Mouse (Mus musculus): ENCODE data around the gene Tbc1d14. TPM values are rescaled to one million over a fixed set of nuclear protein-coding genes. Genes with fewer than 3 reads are reported as not detected.
A peak's percentile ranks its signal among the peaks of the same experiment; 100 is the strongest.

Gene Tbc1d14
- polyA plus RNA-seq, 1 experiment from 2014 or later, result 16.8 TPM

- ATAC-seq, result no peak
- H3K4me2 ChIP-seq (replicated peaks; ENCODE audit: low read depth), result no peak overlapping the region
- H3K27ac ChIP-seq (ENCODE audit: low read depth, low read length), result no peak overlapping the region
- no peak overlapping the region for H3K9ac ChIP-seq (ENCODE audit: low read depth, low read length)
- no peaks in the 10 kb centered on the region for H3K4me1 ChIP-seq (replicated peaks; ENCODE audit: control insufficient read depth, insufficient read depth, low read length)
- H3K9me3 ChIP-seq (ENCODE audit: control insufficient read depth), result no peaks in the 10 kb centered on the region
- H3K27me3 ChIP-seq (replicated peaks; ENCODE audit: control insufficient read depth, insufficient read depth, low read length), result no peaks in the 10 kb centered on the region
- 30% methylated on average over 4 of the region's 4 CpGs for WGBS
- H3K4me3 ChIP-seq (ENCODE audit: low read depth, low read length), result no peak overlapping the region
- peak; percentile 64 for TF ChIP-seq CTCF (IDR thresholded peaks at IDR 0.05; ENCODE audit: low read depth)
- peaks cover 27% of the 10 kb centered on the region for H3K36me3 ChIP-seq (ENCODE audit: control insufficient read depth, insufficient read depth)
These were observed 4.6 kb upstream of the Tbc1d14 start for GRCm38 (mm10) chr5:36597653-36598052.

- no peaks in the 10 kb centered on the region for H3K4me1 ChIP-seq (replicated peaks; ENCODE audit: control insufficient read depth, insufficient read depth, low read length)
- ATAC-seq, result no peak
- no peaks in the 10 kb centered on the region for H3K27me3 ChIP-seq (replicated peaks; ENCODE audit: control insufficient read depth, insufficient read depth, low read length)
- H3K4me2 ChIP-seq (replicated peaks; ENCODE audit: low read depth), result no peak overlapping the region
- TF ChIP-seq CTCF (IDR thresholded peaks at IDR 0.05; ENCODE audit: low read depth), result no peak
- H3K27ac ChIP-seq (ENCODE audit: low read depth, low read length), result no peak overlapping the region
- H3K4me3 ChIP-seq (ENCODE audit: low read depth, low read length), result no peak overlapping the region
- H3K36me3 ChIP-seq (ENCODE audit: control insufficient read depth, insufficient read depth), result peaks cover 13% of the 10 kb centered on the region
- WGBS, result 67% methylated on average over 5 of the region's 5 CpGs
- no peak overlapping the region for H3K9ac ChIP-seq (ENCODE audit: low read depth, low read length)
- H3K9me3 ChIP-seq (ENCODE audit: control insufficient read depth), result no peaks in the 10 kb centered on the region
These were observed 3.1 kb upstream of the Tbc1d14 start for GRCm38 (mm10) chr5:36596225-36596624.

GRCm38 (mm10) chr5:36595115-36595514 is 2.0 kb upstream of the Tbc1d14 start:
- Histone ChIP-seq H3K36me3 (ENCODE audit: control insufficient read depth, insufficient read depth) (peaks cover 6% of the 10 kb centered on the region; the same call in 1 of the 2 replicates), H3K4me3 (ENCODE audit: low read depth, low read length) (no peak overlapping the region), H3K27ac (ENCODE audit: low read depth, low read length) (no peak overlapping the region), H3K9ac (ENCODE audit: low read depth, low read length) (no peak overlapping the region), H3K4me1 (replicated peaks; ENCODE audit: control insufficient read depth, insufficient read depth, low read length) (no peaks in the 10 kb centered on the region), H3K27me3 (replicated peaks; ENCODE audit: control insufficient read depth, insufficient read depth, low read length) (no peaks in the 10 kb centered on the region), H3K4me2 (replicated peaks; ENCODE audit: low read depth) (no peak overlapping the region), H3K9me3 (ENCODE audit: control insufficient read depth) (no peaks in the 10 kb centered on the region)
- peak; percentile 44 for TF ChIP-seq CTCF (IDR thresholded peaks at IDR 0.05; ENCODE audit: low read depth)
- no peak for ATAC-seq
- 32% methylated on average over 3 of the region's 3 CpGs for WGBS

GRCm38 (mm10) chr5:36594344-36594743 is 1.3 kb upstream of the Tbc1d14 start:
- H3K4me1 ChIP-seq (replicated peaks; ENCODE audit: control insufficient read depth, insufficient read depth, low read length), result no peaks in the 10 kb centered on the region
- H3K9me3 ChIP-seq (ENCODE audit: control insufficient read depth), result no peaks in the 10 kb centered on the region
- no peaks in the 10 kb centered on the region for H3K27me3 ChIP-seq (replicated peaks; ENCODE audit: control insufficient read depth, insufficient read depth, low read length)
- peaks cover under 1% of the 10 kb centered on the region; the same call in 1 of the 2 replicates for H3K36me3 ChIP-seq (ENCODE audit: control insufficient read depth, insufficient read depth)
- WGBS, result 84% methylated on average over 3 of the region's 3 CpGs
- ATAC-seq, result no peak
- no peak overlapping the region for H3K27ac ChIP-seq (ENCODE audit: low read depth, low read length)
- no peak overlapping the region for H3K4me3 ChIP-seq (ENCODE audit: low read depth, low read length)
- H3K9ac ChIP-seq (ENCODE audit: low read depth, low read length), result no peak overlapping the region
- no peak for TF ChIP-seq CTCF (IDR thresholded peaks at IDR 0.05; ENCODE audit: low read depth)
- H3K4me2 ChIP-seq (replicated peaks; ENCODE audit: low read depth), result no peak overlapping the region

GRCm38 (mm10) chr5:36590499-36590920 is 2.6 kb downstream of the Tbc1d14 start:
- ATAC-seq, result no peak
- Histone ChIP-seq H3K4me2 (replicated peaks; ENCODE audit: low read depth) (no peak overlapping the region), H3K9ac (ENCODE audit: low read depth, low read length) (no peak overlapping the region), H3K4me1 (replicated peaks; ENCODE audit: control insufficient read depth, insufficient read depth, low read length) (no peaks in the 10 kb centered on the region), H3K27ac (ENCODE audit: low read depth, low read length) (no peak overlapping the region), H3K27me3 (replicated peaks; ENCODE audit: control insufficient read depth, insufficient read depth, low read length) (no peaks in the 10 kb centered on the region), H3K36me3 (ENCODE audit: control insufficient read depth, insufficient read depth) (no peaks in the 10 kb centered on the region), H3K4me3 (ENCODE audit: low read depth, low read length) (no peak overlapping the region), H3K9me3 (ENCODE audit: control insufficient read depth) (no peaks in the 10 kb centered on the region)
- WGBS, result 66% methylated on average over 5 of the region's 5 CpGs
- no peak for TF ChIP-seq CTCF (IDR thresholded peaks at IDR 0.05; ENCODE audit: low read depth)

- no peaks in the 10 kb centered on the region for H3K36me3 ChIP-seq (ENCODE audit: control insufficient read depth, insufficient read depth)
- no peak for ATAC-seq
- H3K9me3 ChIP-seq (ENCODE audit: control insufficient read depth), result no peaks in the 10 kb centered on the region
- H3K27ac ChIP-seq (ENCODE audit: low read depth, low read length), result no peak overlapping the region
- H3K4me3 ChIP-seq (ENCODE audit: low read depth, low read length), result no peak overlapping the region
- no peaks in the 10 kb centered on the region for H3K27me3 ChIP-seq (replicated peaks; ENCODE audit: control insufficient read depth, insufficient read depth, low read length)
- 72% methylated on average over 6 of the region's 6 CpGs for WGBS
- H3K4me1 ChIP-seq (replicated peaks; ENCODE audit: control insufficient read depth, insufficient read depth, low read length), result 0 out of 2 replicates have a peak, but pooled peaks cover 14% of the 10 kb centered on the region
- peak; percentile 63 for TF ChIP-seq CTCF (IDR thresholded peaks at IDR 0.05; ENCODE audit: low read depth)
- no peak overlapping the region for H3K4me2 ChIP-seq (replicated peaks; ENCODE audit: low read depth)
- H3K9ac ChIP-seq (ENCODE audit: low read depth, low read length), result no peak overlapping the region
These were observed 8.8 kb downstream of the Tbc1d14 start for GRCm38 (mm10) chr5:36584299-36584698.
